Mouse (Mus musculus) kidney, adult 2 months (tissue): ENCODE data around the gene Dennd2c. TPM values are rescaled to one million over a fixed set of nuclear protein-coding genes. Genes with fewer than 3 reads are reported as not detected.
"Not testable (repeated sequence)": the region's sequence is repeated elsewhere in the genome, so short reads cannot be mapped to it uniquely, and the experiment has no call there.

Source experiments
- DNase-seq: peaks from one replicate; pipeline ENCODE4 v3.0.0; 2021
- H3K27ac ChIP-seq: fragments of 200-500 bp; 2 replicates; pipeline ENCODE4 v1.5.1; 2012; ENCODE audit warnings: low read depth, low read length, control low read depth, inconsistent platforms; ENCODE audit not compliant: insufficient read depth
- H3K27me3 ChIP-seq: fragments of 200-500 bp; replicated peaks from 2 replicates; pipeline ENCODE4 v1.6.1; 2012; ENCODE audit warnings: mild to moderate bottlenecking, moderate library complexity, low read length, inconsistent platforms; ENCODE audit not compliant: control insufficient read depth, insufficient read depth
- H3K36me3 ChIP-seq: fragments of 200-500 bp; 2 replicates; pipeline ENCODE4 v1.6.1; 2012; ENCODE audit warnings: mild to moderate bottlenecking, moderate library complexity, low read length, inconsistent platforms; ENCODE audit not compliant: control insufficient read depth, insufficient read depth
- H3K4me1 ChIP-seq: fragments of 200-500 bp; 2 replicates; pipeline ENCODE4 v1.6.1; 2011; ENCODE audit warnings: low read length; ENCODE audit not compliant: control insufficient read depth, insufficient read depth
- H3K4me3 ChIP-seq: fragments of 200-500 bp; 2 replicates; pipeline ENCODE4 v1.5.1; 2011; ENCODE audit warnings: mild to moderate bottlenecking, low read depth, low read length, control low read depth; ENCODE audit not compliant: insufficient read depth
- CTCF ChIP-seq: fragments of 200-500 bp; conservative IDR thresholded peaks from 2 replicates; pipeline ENCODE4 v1.5.1; 2011; ENCODE audit warnings: low read depth, mild to moderate bottlenecking, control low read depth, low read length, moderate library complexity, mixed read lengths; ENCODE audit not compliant: insufficient read depth, insufficient read length
- POLR2A ChIP-seq: fragments of 200-500 bp; IDR thresholded peaks from one replicate; pipeline ENCODE4 v1.6.1; 2011; ENCODE audit warnings: low read depth, low read length, control low read depth
- WGBS: fragments of 180-500 bp; shearing (Covaris S2); methylation state at CpG from one replicate; pipeline ENCODE4 v1.1.7; 2018; 5-methylcytosine and 5-hydroxymethylcytosine counted together
- polyA plus RNA-seq: library from polyadenylated mRNA; depleted of rRNA; stranded (reverse); fragments of >200 nt; gene quantifications from 2 replicates; pipeline ENCODE4 v1.2.3, GENCODE M21; 2012

Gene Dennd2c
- polyA plus RNA-seq, 1 experiment: 0.67 TPM

- TF ChIP-seq CTCF (no peak), POLR2A (no peak)
- no peaks in the 10 kb centered on the region for H3K27me3 ChIP-seq
- no peak overlapping the region for H3K27ac ChIP-seq
- 75% methylated on average over 4 of the region's 4 CpGs for WGBS
- H3K36me3 ChIP-seq: no peaks in the 10 kb centered on the region; the same call in 1 of the 2 replicates
- no peak for DNase-seq
- no peaks in the 10 kb centered on the region for H3K4me1 ChIP-seq
- H3K4me3 ChIP-seq: no peak overlapping the region
These were observed 34.1 kb downstream of the Dennd2c start for GRCm38 (mm10) chr3:103136414-103137077.

- H3K27ac ChIP-seq: peak overlapping the region; percentile 57; the same call in 1 of the 2 replicates
- 52% methylated on average over 8 of the region's 8 CpGs for WGBS
- H3K27me3 ChIP-seq: no peaks in the 10 kb centered on the region
- no peak for TF ChIP-seq POLR2A
- no peak for TF ChIP-seq CTCF
- H3K4me1 ChIP-seq: no peaks in the 10 kb centered on the region
- peak; percentile 48 for DNase-seq
- H3K4me3 ChIP-seq: no peak overlapping the region
- no peaks in the 10 kb centered on the region for H3K36me3 ChIP-seq
These were observed 36.6 kb downstream of the Dennd2c start for GRCm38 (mm10) chr3:103139047-103139446.

DNA sequence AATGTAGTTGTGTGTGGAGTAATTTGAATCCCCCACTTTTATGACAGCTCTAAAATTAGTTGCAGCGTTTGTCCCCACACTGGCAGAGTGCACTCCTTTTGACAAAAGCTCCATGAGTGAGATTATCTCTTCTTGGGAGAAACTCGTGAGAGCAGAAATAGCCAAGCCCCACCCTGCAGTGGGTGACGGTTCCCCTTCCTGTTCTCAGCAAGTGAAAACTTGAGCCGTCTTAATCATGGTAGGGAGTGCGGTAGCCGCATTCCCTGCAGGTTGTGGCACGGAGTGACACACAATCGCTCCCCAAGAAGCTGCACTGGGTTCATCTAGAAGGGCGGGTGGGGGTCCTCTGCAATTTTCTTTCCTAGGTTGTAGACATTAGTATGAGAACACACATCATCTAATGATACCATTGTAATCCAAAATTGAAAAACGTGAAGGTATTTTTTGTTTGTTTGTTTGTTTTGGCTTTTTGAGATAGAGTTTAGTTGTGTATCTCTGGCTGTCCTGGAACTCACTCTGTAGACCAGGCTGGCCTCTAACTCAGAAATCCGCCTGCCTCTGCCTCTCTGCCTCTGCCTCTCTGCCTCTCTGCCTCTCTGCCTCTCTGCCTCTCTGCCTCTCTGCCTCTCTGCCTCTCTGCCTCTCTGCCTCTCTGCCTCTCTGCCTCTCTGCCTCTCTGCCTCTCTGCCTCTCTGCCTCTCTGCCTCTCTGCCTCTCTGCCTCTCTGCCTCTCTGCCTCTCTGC, 37.9 kb downstream of the Dennd2c start:
- WGBS: 33% methylated on average over 11 of the region's 11 CpGs
- H3K4me1 ChIP-seq, H3K36me3 ChIP-seq, H3K27me3 ChIP-seq: not testable (repeated sequence)
- DNase-seq: peak; percentile 47
- Histone ChIP-seq H3K4me3 (peak overlapping the region; percentile 12; the same call in 1 of the 2 replicates), H3K27ac (peak overlapping the region; percentile 57)

GRCm38 (mm10) chr3:103141287-103141686, 38.9 kb downstream of the Dennd2c start:
- DNase-seq: no peak
- no peaks in the 10 kb centered on the region for H3K27me3 ChIP-seq
- H3K4me3 ChIP-seq: no peak overlapping the region
- H3K27ac ChIP-seq: no peak overlapping the region
- H3K4me1 ChIP-seq: no peaks in the 10 kb centered on the region
- H3K36me3 ChIP-seq: no peaks in the 10 kb centered on the region
- 80% methylated on average over 11 of the region's 11 CpGs for WGBS
- TF ChIP-seq POLR2A (no peak), CTCF (no peak)

GRCm38 (mm10) chr3:103142366-103142765, 40.0 kb downstream of the Dennd2c start:
- TF ChIP-seq CTCF (no peak), POLR2A (no peak)
- no peak overlapping the region for H3K27ac ChIP-seq
- no peaks in the 10 kb centered on the region for H3K36me3 ChIP-seq
- no peaks in the 10 kb centered on the region for H3K4me1 ChIP-seq
- DNase-seq: no peak
- 89% methylated on average over 10 of the region's 10 CpGs for WGBS
- no peak overlapping the region for H3K4me3 ChIP-seq
- H3K27me3 ChIP-seq: no peaks in the 10 kb centered on the region

GRCm38 (mm10) chr3:103145336-103145735, 42.9 kb downstream of the Dennd2c start:
- Histone ChIP-seq H3K27me3 (no peaks in the 10 kb centered on the region), H3K4me3 (no peak overlapping the region), H3K27ac (no peak overlapping the region), H3K36me3 (no peaks in the 10 kb centered on the region), H3K4me1 (no peaks in the 10 kb centered on the region)
- DNase-seq: no peak
- no peak for TF ChIP-seq CTCF
- no peak for TF ChIP-seq POLR2A
- 82% methylated on average over 2 of the region's 2 CpGs for WGBS

DNA sequence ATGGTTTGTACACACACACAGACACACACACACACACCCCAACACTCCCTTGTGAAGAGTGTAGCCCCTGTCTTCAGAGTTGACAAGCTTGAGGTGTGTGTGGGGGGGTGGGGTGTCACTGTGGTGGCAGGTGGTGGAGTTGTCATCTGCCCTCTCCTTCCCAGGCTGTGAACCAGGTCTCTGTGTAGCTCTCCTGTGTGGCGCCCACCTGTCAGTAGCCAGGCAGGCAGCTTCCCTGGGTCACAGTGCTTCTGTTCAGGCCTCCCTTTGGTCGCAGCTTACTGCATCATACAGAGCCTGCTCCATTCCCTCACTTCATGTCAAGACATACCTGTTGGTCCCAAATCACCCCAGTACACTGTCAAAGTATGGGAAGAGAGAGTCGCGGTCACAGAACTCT, 43.4 kb downstream of the Dennd2c start:
- H3K4me3 ChIP-seq: no peak overlapping the region
- H3K36me3 ChIP-seq: no peaks in the 10 kb centered on the region
- no peaks in the 10 kb centered on the region for H3K27me3 ChIP-seq
- 76% methylated on average over 4 of the region's 4 CpGs for WGBS
- no peak for TF ChIP-seq POLR2A
- TF ChIP-seq CTCF: no peak
- no peak overlapping the region for H3K27ac ChIP-seq
- no peak for DNase-seq
- no peaks in the 10 kb centered on the region for H3K4me1 ChIP-seq
